Comparison of ENCODE assay signal across 24 mouse cellular contexts in the genomic region with DNA sequence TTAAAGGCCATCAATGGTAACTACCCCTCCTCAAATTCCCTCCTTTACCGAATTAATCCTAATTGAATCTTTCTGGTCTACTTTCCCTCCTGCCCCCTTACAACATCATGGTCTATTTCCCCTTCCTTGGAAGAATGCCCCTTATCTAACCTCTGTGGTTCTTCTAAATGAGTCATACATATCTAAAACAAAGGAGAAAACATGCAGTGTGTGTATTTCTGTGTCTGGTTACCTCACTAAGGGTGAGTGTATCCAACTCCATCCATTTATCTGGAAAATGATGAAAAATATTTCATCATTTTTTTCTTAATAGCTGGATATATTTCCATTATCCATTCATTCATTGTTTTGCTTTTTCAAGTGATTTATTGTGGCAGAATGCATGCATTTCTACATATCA.
A peak's percentile ranks its signal among the peaks of the same experiment; 100 is the strongest.
DNase-seq lines count a peak whose midpoint lies in the region; TF ChIP-seq lines count a peak whose summit lies in the region.
"Had no signal": no experiment of that assay in that cellular context is flagged by ENCODE, and none has a peak within 500 bp of the region (broad histone marks: within the 10 kb centered on the region; RNA-seq: fewer than 3 reads in every experiment).

No protein-coding gene starts in this region.

- H3K9ac ChIP-seq in MEL (ENCODE audit: control insufficient read depth, low read depth, low read length, poor library complexity, severe bottlenecking), result no peak overlapping the region
- H3K9ac ChIP-seq: embryonic facial prominence, embryonic 13.5 days; embryonic facial prominence, embryonic 15.5 days; forebrain, embryonic 12.5 days had no signal

- H3K27ac ChIP-seq in MEL (ENCODE audit: control insufficient read depth, low read depth, low read length), result no peak overlapping the region
- H3K27ac ChIP-seq in limb, embryonic 10.5 days, result no peak overlapping the region
- H3K27ac ChIP-seq: embryonic facial prominence, embryonic 13.5 days; embryonic facial prominence, embryonic 15.5 days; forebrain, embryonic 10.5 days; forebrain, embryonic 12.5 days had no signal

- no peak for TF ChIP-seq CTCF in MEL (IDR thresholded peaks at IDR 0.05 in 2 of 3, conservative IDR thresholded peaks at IDR 0.05 in 1 of 3; ENCODE audit: control insufficient read depth in 1 of 3, insufficient read depth in 1 of 3, low read depth in 2 of 3, low read length in 3 of 3, poor library complexity in 1 of 3, severe bottlenecking in 1 of 3)

- no peaks in the 10 kb centered on the region for H3K79me2 ChIP-seq in MEL (ENCODE audit: control insufficient read depth, insufficient read depth, low read length, poor library complexity)

- no peak overlapping the region for H3K4me3 ChIP-seq in MEL (ENCODE audit: control insufficient read depth in 1 of 2, insufficient read depth in 1 of 2, low read depth in 2 of 2, low read length in 2 of 2)
- H3K4me3 ChIP-seq in limb, embryonic 10.5 days, result no peak overlapping the region
- H3K4me3 ChIP-seq: embryonic facial prominence, embryonic 13.5 days; embryonic facial prominence, embryonic 15.5 days; erythroblast, embryonic 14.5 days; forebrain, embryonic 10.5 days; forebrain, embryonic 12.5 days had no signal

- no peaks in the 10 kb centered on the region for H3K27me3 ChIP-seq in MEL (ENCODE audit: control insufficient read depth in 1 of 2, insufficient read depth in 2 of 2, low read length in 2 of 2)
- no peaks in the 10 kb centered on the region for H3K27me3 ChIP-seq in limb, embryonic 10.5 days (ENCODE audit: low read depth, poor library complexity, severe bottlenecking)
- H3K27me3 ChIP-seq: CH12.LX; embryonic facial prominence, embryonic 13.5 days; embryonic facial prominence, embryonic 15.5 days; forebrain, embryonic 12.5 days had no signal

- no peaks in the 10 kb centered on the region for H3K36me3 ChIP-seq in MEL (ENCODE audit: control insufficient read depth in 1 of 2, insufficient read depth in 2 of 2, low read length in 2 of 2)
- H3K36me3 ChIP-seq in limb, embryonic 10.5 days, result no peaks in the 10 kb centered on the region
- H3K36me3 ChIP-seq: embryonic facial prominence, embryonic 13.5 days; embryonic facial prominence, embryonic 15.5 days; forebrain, embryonic 10.5 days; forebrain, embryonic 12.5 days; G1E had no signal

- TF ChIP-seq EP300 in MEL (IDR thresholded peaks at IDR 0.05; ENCODE audit: low read depth in 1 of 2, low read length in 2 of 2), result peak in 1 of 2 experiments; percentile 62; a peak in 2 of 4 replicates

- 93% methylated on average over 1 of the region's 1 CpGs for WGBS in limb, embryonic 10.5 days

- H3K9me3 ChIP-seq in MEL (replicated peaks; ENCODE audit: insufficient read depth, low read length), result no peaks in the 10 kb centered on the region
- H3K9me3 ChIP-seq in limb, embryonic 10.5 days (replicated peaks), result no peaks in the 10 kb centered on the region
- H3K9me3 ChIP-seq: embryonic facial prominence, embryonic 13.5 days; embryonic facial prominence, embryonic 15.5 days; forebrain, embryonic 10.5 days; forebrain, embryonic 12.5 days; G1E had no signal

- H3K4me1 ChIP-seq in MEL (ENCODE audit: control insufficient read depth in 1 of 2, insufficient read depth in 2 of 2, low read length in 2 of 2), result no peaks in the 10 kb centered on the region
- H3K4me1 ChIP-seq in limb, embryonic 10.5 days, result no peaks in the 10 kb centered on the region
- H3K4me1 ChIP-seq: embryonic facial prominence, embryonic 15.5 days; forebrain, embryonic 12.5 days had no signal

- TF ChIP-seq RAD21 in MEL (IDR thresholded peaks at IDR 0.05; ENCODE audit: low read depth, low read length), result no peak

- DNase-seq in 3T3-L1 (ENCODE audit: low read depth, low spot score), result peak; percentile 61
- peak; percentile 12 for DNase-seq in MEL (ENCODE audit: low read depth, low spot score)
- DNase-seq in NIH3T3 (ENCODE audit: low read depth), result peak; percentile 42
- DNase-seq in limb, embryonic 10.5 days (ENCODE audit: low spot score), result no peak
- DNase-seq in gastrocnemius, postnatal 4 days (ENCODE audit: low spot score in 2 of 2), result no peak
- no peak for DNase-seq in ovary, postnatal 10 days (ENCODE audit: low spot score)
- DNase-seq: adrenal gland, adult 8-10 months; adrenal gland, postnatal 14 days; adrenal gland, postnatal 36 days; B cell, adult 2 months; cerebellum, adult 11 months; cerebellum, adult 18-20 months; cerebellum, adult 8-10 months; cerebellum, adult 9-11 months; cerebellum, postnatal 14 days; cerebellum, postnatal 36 days; embryo, embryonic 11 days had no signal

- TF ChIP-seq POLR2A in MEL (IDR thresholded peaks at IDR 0.05; ENCODE audit: control insufficient read depth in 1 of 2, insufficient read depth in 1 of 2, low read depth in 1 of 2, low read length in 2 of 2, poor library complexity in 1 of 2), result no peak

TF ChIP-seq in MEL, 35 proteins besides CTCF, POLR2A, EP300 and RAD21:
- TF ChIP-seq POLR2AphosphoS5 (IDR thresholded peaks at IDR 0.05; ENCODE audit: borderline replicate concordance, low read depth, low read length) (no peak), ZC3H11A (IDR thresholded peaks at IDR 0.05; ENCODE audit: low read depth, low read length) (no peak), TCF12 (IDR thresholded peaks at IDR 0.05; ENCODE audit: low read depth, low read length) (no peak), CHD2 (IDR thresholded peaks at IDR 0.05; ENCODE audit: low read length) (no peak), POLR2AphosphoS2 (IDR thresholded peaks at IDR 0.05; ENCODE audit: low read length) (no peak), NRF1 (IDR thresholded peaks at IDR 0.05; ENCODE audit: insufficient read depth, low read depth, low read length, poor library complexity, severe bottlenecking) (no peak), JUND (IDR thresholded peaks at IDR 0.05; ENCODE audit: low read depth, low read length) (no peak), USF1 (IDR thresholded peaks at IDR 0.05; ENCODE audit: low read depth, low read length) (no peak), GATA1 (IDR thresholded peaks at IDR 0.05; ENCODE audit: low read depth, low read length) (no peak)
TF ChIP-seq in MEL: peak in this region for 0.

Comparison
In these comparisons a context has a peak if more than half of its experiments do, and no peak if none do; other contexts are left out.
1. DNase-seq: peak in 3T3-L1 (single experiment), MEL (single experiment) and NIH3T3 (single experiment); none in limb, embryonic 10.5 days (single experiment), gastrocnemius, postnatal 4 days (0 of 2) and ovary, postnatal 10 days (single experiment).